Comparison of ENCODE assay signal across 17 mouse cellular contexts in genomic region chr8:106599265-106599979, GRCm38 (mm10). TPM values are rescaled to one million over a fixed set of nuclear protein-coding genes. Genes with fewer than 3 reads are reported as not detected.
DNase-seq lines count a peak whose midpoint lies in the region; ATAC-seq and TF ChIP-seq lines count a peak whose summit lies in the region.
"Had no signal": no experiment of that assay in that cellular context is flagged by ENCODE, and none has a peak within 500 bp of the region (broad histone marks: within the 10 kb centered on the region; RNA-seq: fewer than 3 reads in every experiment).

No protein-coding gene starts in this region.

- no peak for ATAC-seq in hindbrain, postnatal 0 days
- ATAC-seq in liver, postnatal 0 days = peak; percentile 52

- DNase-seq in hindbrain, embryonic 10.5 days (ENCODE audit: low spot score) = peak; percentile 30
- no peak for DNase-seq in hindbrain, postnatal 0 days (ENCODE audit: low spot score)
- peak; percentile 86 for DNase-seq in R1 (ENCODE audit: low read depth, low spot score)
- DNase-seq in liver, postnatal 0 days = no peak
- DNase-seq in gastrocnemius, adult 2 months = no peak
- no peak for DNase-seq in heart, adult 18-20 months
- DNase-seq: cerebellum, adult 2 months; gastrocnemius, postnatal 10 days; heart, postnatal 4 days; kidney, adult 9 months; lung, postnatal 36 days; retina, postnatal 1 day had no signal

- WGBS in hindbrain, embryonic 10.5 days = 32% methylated on average over 7 of the region's 7 CpGs
- WGBS in hindbrain, postnatal 0 days = 32% methylated on average over 7 of the region's 7 CpGs
- WGBS in liver, postnatal 0 days (ENCODE audit: insufficient replicate concordance) = 41% methylated on average over 7 of the region's 7 CpGs

- no peaks in the 10 kb centered on the region for H3K36me3 ChIP-seq in hindbrain, embryonic 10.5 days
- no peaks in the 10 kb centered on the region for H3K36me3 ChIP-seq in hindbrain, postnatal 0 days (ENCODE audit: insufficient read depth, low read length)
- no peaks in the 10 kb centered on the region for H3K36me3 ChIP-seq in E14TG2a.4 (ENCODE audit: insufficient read depth, low read length)
- H3K36me3 ChIP-seq in liver, postnatal 0 days (replicated peaks; ENCODE audit: insufficient read depth, low read length) = no peaks in the 10 kb centered on the region
- H3K36me3 ChIP-seq: heart, embryonic 12.5 days; neural tube, embryonic 15.5 days had no signal

- peak; percentile 18; the same call in 1 of the 2 replicates for TF ChIP-seq EP300 in liver, postnatal 0 days (IDR thresholded peaks at IDR 0.05; ENCODE audit: low read depth)

- H3K9ac ChIP-seq in hindbrain, postnatal 0 days (replicated peaks; ENCODE audit: low read length) = no peak overlapping the region
- H3K9ac ChIP-seq in liver, postnatal 0 days (replicated peaks) = no peak overlapping the region
- H3K9ac ChIP-seq: heart, embryonic 12.5 days; liver, embryonic 14.5 days; neural tube, embryonic 15.5 days had no signal

- H3K27ac ChIP-seq in hindbrain, embryonic 10.5 days = peak overlapping the region; percentile 73
- H3K27ac ChIP-seq in hindbrain, postnatal 0 days = no peak overlapping the region
- peak overlapping the region; percentile 50; the same call in 1 of the 2 replicates for H3K27ac ChIP-seq in liver, postnatal 0 days (ENCODE audit: low read depth)
- H3K27ac ChIP-seq in gastrocnemius, adult 2 months = no peak overlapping the region
- H3K27ac ChIP-seq: liver, embryonic 14.5 days; neural tube, embryonic 15.5 days had no signal

- intact Hi-C loops in gastrocnemius, adult 2 months (cut with DNase I) = no loop called here

- TF ChIP-seq CTCF in hindbrain, postnatal 0 days (IDR thresholded peaks at IDR 0.05; ENCODE audit: low read depth) = no peak
- TF ChIP-seq CTCF in E14TG2a.4 (conservative IDR thresholded peaks at IDR 0.05; ENCODE audit: low read length) = no peak
- no peak for TF ChIP-seq CTCF in liver, postnatal 0 days (IDR thresholded peaks at IDR 0.05; ENCODE audit: low read depth)
- no peak for TF ChIP-seq CTCF in gastrocnemius, adult 2 months (IDR thresholded peaks at IDR 0.05)

- H3K4me1 ChIP-seq in hindbrain, embryonic 10.5 days (replicated peaks) = peaks cover 43% of the 10 kb centered on the region
- H3K4me1 ChIP-seq in hindbrain, postnatal 0 days (ENCODE audit: insufficient read depth, low read length) = 0 out of 2 replicates have a peak, but pooled peaks cover 11% of the 10 kb centered on the region
- peaks cover 53% of the 10 kb centered on the region for H3K4me1 ChIP-seq in E14TG2a.4 (replicated peaks; ENCODE audit: low read depth, low read length)
- H3K4me1 ChIP-seq in liver, postnatal 0 days (ENCODE audit: insufficient read depth) = peaks cover 10% of the 10 kb centered on the region

- no peak overlapping the region for H3K4me3 ChIP-seq in hindbrain, embryonic 10.5 days
- H3K4me3 ChIP-seq in hindbrain, postnatal 0 days (ENCODE audit: low read length) = no peak overlapping the region
- H3K4me3 ChIP-seq in E14TG2a.4 (replicated peaks; ENCODE audit: low read length) = 0 out of 2 replicates have a peak overlapping the region, but pooled peaks have one; percentile 21
- H3K4me3 ChIP-seq in liver, postnatal 0 days (ENCODE audit: low read depth, low read length) = no peak overlapping the region
- H3K4me3 ChIP-seq in gastrocnemius, adult 2 months = no peak overlapping the region
- H3K4me3 ChIP-seq: erythroblast, embryonic 14.5 days; heart, embryonic 12.5 days; neural tube, embryonic 15.5 days had no signal

- peaks cover 48% of the 10 kb centered on the region for H3K27me3 ChIP-seq in hindbrain, embryonic 10.5 days (ENCODE audit: insufficient read depth, poor library complexity, severe bottlenecking)
- peaks cover 18% of the 10 kb centered on the region for H3K27me3 ChIP-seq in hindbrain, postnatal 0 days (ENCODE audit: insufficient read depth, low read length)
- H3K27me3 ChIP-seq in E14TG2a.4 (ENCODE audit: insufficient read depth, low read length) = peaks cover 20% of the 10 kb centered on the region
- peaks cover 23% of the 10 kb centered on the region for H3K27me3 ChIP-seq in liver, postnatal 0 days (ENCODE audit: insufficient read depth, low read length)

- no peaks in the 10 kb centered on the region for H3K9me3 ChIP-seq in hindbrain, embryonic 10.5 days
- no peaks in the 10 kb centered on the region for H3K9me3 ChIP-seq in hindbrain, postnatal 0 days (ENCODE audit: low read length)
- H3K9me3 ChIP-seq in E14TG2a.4 (ENCODE audit: low read length) = no peaks in the 10 kb centered on the region
- no peaks in the 10 kb centered on the region for H3K9me3 ChIP-seq in liver, postnatal 0 days (ENCODE audit: low read length)
- H3K9me3 ChIP-seq: heart, embryonic 12.5 days; neural tube, embryonic 15.5 days had no signal

- no peak overlapping the region for H3K4me2 ChIP-seq in hindbrain, postnatal 0 days (ENCODE audit: low read depth, low read length)
- no peak overlapping the region for H3K4me2 ChIP-seq in liver, postnatal 0 days (ENCODE audit: low read depth, low read length)
- H3K4me2 ChIP-seq: heart, embryonic 12.5 days; neural tube, embryonic 15.5 days had no signal

RNA-seq across cellular contexts. Expression of gene Cdh1, which starts 3.7 kb away (rescaled TPM):
- 9.0 and 10.5 TPM in 2 replicates for polyA plus RNA-seq in hindbrain, embryonic 10.5 days (2016; fragmentation: Nextera tagmentation; extraction: Ambion mirVana)
- total RNA-seq in hindbrain, postnatal 0 days (2014; rRNA removed) = 5.6 and 6.7 TPM in 2 replicates
- 6.6 and 6.7 TPM in 2 replicates for polyA plus RNA-seq in hindbrain, postnatal 0 days (2015; fragmentation: Nextera tagmentation; extraction: Ambion mirVana)
- 25.0 and 28.8 TPM in 2 replicates for polyA plus RNA-seq in liver, postnatal 0 days (2015; fragmentation: Nextera tagmentation; extraction: Ambion mirVana)
- under 1 TPM; 0.17 to 0.51 TPM for total RNA-seq in gastrocnemius, adult 2 months (2021)
- 1 to 10 TPM in 1 of 2 experiments, not detected in 1; 1.4 TPM for total RNA-seq in heart, adult 18-20 months (2021)
- polyA plus RNA-seq: erythroblast, embryonic 14.5 days had no signal

RNA-seq across cellular contexts. Expression of gene Gm10073, which starts 26.2 kb away (rescaled TPM):
- 6.2 and 8.0 TPM in 2 replicates for polyA plus RNA-seq in hindbrain, embryonic 10.5 days (2016; fragmentation: Nextera tagmentation; extraction: Ambion mirVana)
- 59.5 and 82.5 TPM in 2 replicates for total RNA-seq in hindbrain, postnatal 0 days (2014; rRNA removed)
- 4.2 and 6.1 TPM in 2 replicates for polyA plus RNA-seq in hindbrain, postnatal 0 days (2015; fragmentation: Nextera tagmentation; extraction: Ambion mirVana)
- polyA plus RNA-seq in liver, postnatal 0 days (2015; fragmentation: Nextera tagmentation; extraction: Ambion mirVana) = 7.2 and 7.3 TPM in 2 replicates
- 100 to 1,000 TPM in 1 of 2 experiments, 10 to 100 TPM in 1; 92.2 to 103 TPM for total RNA-seq in gastrocnemius, adult 2 months (2021)
- 100 to 1,000 TPM; 123 to 131 TPM for total RNA-seq in heart, adult 18-20 months (2021)

Comparison
In these comparisons a context has a peak if more than half of its experiments do, and no peak if none do; other contexts are left out.
1. DNase-seq: peak in hindbrain, embryonic 10.5 days (single experiment) and R1 (single experiment); none in hindbrain, postnatal 0 days (single experiment), liver, postnatal 0 days (single experiment), gastrocnemius, adult 2 months (single experiment) and heart, adult 18-20 months (0 of 2).
2. H3K27ac ChIP-seq: peak in hindbrain, embryonic 10.5 days (single experiment) and liver, postnatal 0 days (single experiment); none in hindbrain, postnatal 0 days (single experiment) and gastrocnemius, adult 2 months (single experiment).